Mouse (Mus musculus) lung, postnatal 0 days (tissue): ENCODE data around the gene Ccr7. TPM values are rescaled to one million over a fixed set of nuclear protein-coding genes. Genes with fewer than 3 reads are reported as not detected.

Source experiments
- ATAC-seq: fragments of 200-750 bp; cut with Nextera tagmentation; 2 replicates; pipeline ENCODE4 v1.8.0; 2017; ENCODE audit warnings: moderate library complexity
- DNase-seq: peaks from one replicate; pipeline ENCODE4 v3.0.0-alpha.2; 2016; ENCODE audit warnings: low spot score
- H3K27ac ChIP-seq: fragments of 300-500 bp; sonication (generic); 2 replicates; pipeline ENCODE4 v1.5.1; 2014; ENCODE audit warnings: antibody characterized with exemption, mild to moderate bottlenecking, low read length, mixed read lengths
- H3K27me3 ChIP-seq: fragments of 300-500 bp; sonication (generic); replicated peaks from 2 replicates; pipeline ENCODE4 v1.6.1; 2014; ENCODE audit warnings: low read length, mixed read lengths; ENCODE audit not compliant: insufficient read depth
- H3K36me3 ChIP-seq: fragments of 300-500 bp; sonication (generic); 2 replicates; pipeline ENCODE4 v1.6.1; 2014; ENCODE audit warnings: low read length, mixed read lengths; ENCODE audit not compliant: insufficient read depth
- H3K4me1 ChIP-seq: fragments of 300-500 bp; sonication (generic); 2 replicates; pipeline ENCODE4 v1.6.1; 2014; ENCODE audit warnings: antibody characterized with exemption, low read depth, low read length, mixed read lengths; ENCODE audit not compliant: insufficient read depth
- H3K4me2 ChIP-seq: fragments of 300-500 bp; sonication (generic); replicated peaks from 2 replicates; pipeline ENCODE4 v1.6.1; 2014; ENCODE audit warnings: low read depth, mild to moderate bottlenecking, low read length, moderate library complexity, mixed read lengths
- H3K4me3 ChIP-seq: fragments of 300-500 bp; sonication (generic); 2 replicates; pipeline ENCODE4 v1.5.1; 2014; ENCODE audit warnings: low read depth, low read length
- H3K9ac ChIP-seq: fragments of 300-500 bp; sonication (generic); replicated peaks from 2 replicates; pipeline ENCODE4 v1.6.1; 2014; ENCODE audit warnings: low read depth, mild to moderate bottlenecking
- H3K9me3 ChIP-seq: fragments of 300-500 bp; sonication (generic); 2 replicates; pipeline ENCODE4 v1.6.1; 2016; ENCODE audit warnings: low read length, mixed read lengths
- CTCF ChIP-seq: IDR thresholded peaks from 2 replicates; pipeline ENCODE4 v1.5.1; 2016; ENCODE audit warnings: antibody characterized with exemption, mild to moderate bottlenecking
- EP300 ChIP-seq: IDR thresholded peaks from 2 replicates; pipeline ENCODE4 v1.6.1; 2016; ENCODE audit warnings: antibody characterized with exemption, mild to moderate bottlenecking, control low read depth
- WGBS: fragments of 180-500 bp; shearing (Covaris S2); extraction: QIAGEN DNeasy Blood & Tissue Kit; methylation state at CpG from one replicate; pipeline ENCODE4 v1.1.7; 2014; 5-methylcytosine and 5-hydroxymethylcytosine counted together
- polyA plus RNA-seq: library from polyadenylated mRNA; unstranded; fragments of >200 nt; fragmentation: Nextera tagmentation; extraction: Ambion mirVana; gene quantifications from 2 replicates; pipeline ENCODE4 v1.2.1, GENCODE M21; 2015

Ccr7 gene
- polyA plus RNA-seq, 1 experiment from 2014 or later, result 0.69 TPM

- Histone ChIP-seq H3K9ac (no peak overlapping the region), H3K36me3 (no peaks in the 10 kb centered on the region), H3K27ac (no peak overlapping the region), H3K4me2 (no peak overlapping the region), H3K9me3 (no peaks in the 10 kb centered on the region), H3K4me1 (no peaks in the 10 kb centered on the region), H3K27me3 (no peaks in the 10 kb centered on the region), H3K4me3 (no peak overlapping the region)
- WGBS, result 80% methylated on average over 6 of the region's 6 CpGs
- DNase-seq (no peak), ATAC-seq (no peak)
- TF ChIP-seq EP300 (no peak), CTCF (no peak)
Observed at GRCm38 (mm10) chr11:99160228-99160627, 5.4 kb upstream of the Ccr7 start.

GRCm38 (mm10) chr11:99155817-99156216, 940 bp upstream of the Ccr7 start:
- Histone ChIP-seq H3K4me2 (no peak overlapping the region), H3K4me1 (no peaks in the 10 kb centered on the region), H3K27ac (no peak overlapping the region), H3K9ac (no peak overlapping the region), H3K27me3 (no peaks in the 10 kb centered on the region), H3K9me3 (no peaks in the 10 kb centered on the region), H3K36me3 (no peaks in the 10 kb centered on the region), H3K4me3 (no peak overlapping the region)
- 85% methylated on average over 9 of the region's 9 CpGs for WGBS
- TF ChIP-seq CTCF (no peak), EP300 (no peak)
- ATAC-seq (no peak), DNase-seq (no peak)

GRCm38 (mm10) chr11:99153767-99154753, 817 bp downstream of the Ccr7 start:
- DNase-seq (no peak), ATAC-seq (no peak)
- no peaks in the 10 kb centered on the region for H3K9me3 ChIP-seq
- no peak overlapping the region for H3K4me3 ChIP-seq
- H3K27me3 ChIP-seq, result no peaks in the 10 kb centered on the region
- no peak overlapping the region for H3K4me2 ChIP-seq
- H3K36me3 ChIP-seq, result no peaks in the 10 kb centered on the region
- H3K27ac ChIP-seq, result no peak overlapping the region
- H3K4me1 ChIP-seq, result peaks cover 6% of the 10 kb centered on the region; the same call in 1 of the 2 replicates
- no peak overlapping the region for H3K9ac ChIP-seq
- no peak for TF ChIP-seq EP300
- no peak for TF ChIP-seq CTCF
- 73% methylated on average over 7 of the region's 7 CpGs for WGBS

- no peaks in the 10 kb centered on the region for H3K36me3 ChIP-seq
- DNase-seq, result no peak
- no peaks in the 10 kb centered on the region for H3K27me3 ChIP-seq
- 73% methylated on average over 7 of the region's 7 CpGs for WGBS
- no peaks in the 10 kb centered on the region for H3K9me3 ChIP-seq
- H3K4me1 ChIP-seq, result peaks cover 15% of the 10 kb centered on the region; the same call in 1 of the 2 replicates
- no peak overlapping the region for H3K4me3 ChIP-seq
- H3K4me2 ChIP-seq, result no peak overlapping the region
- no peak for ATAC-seq
- H3K9ac ChIP-seq, result no peak overlapping the region
- no peak overlapping the region for H3K27ac ChIP-seq
- TF ChIP-seq CTCF (no peak), EP300 (no peak)
Observed at GRCm38 (mm10) chr11:99152323-99153144, 2.3 kb downstream of the Ccr7 start.

GRCm38 (mm10) chr11:99151333-99151930, 3.4 kb downstream of the Ccr7 start:
- ATAC-seq (no peak), DNase-seq (no peak)
- Histone ChIP-seq H3K9me3 (no peaks in the 10 kb centered on the region), H3K4me1 (peaks cover 18% of the 10 kb centered on the region; the same call in 1 of the 2 replicates), H3K36me3 (no peaks in the 10 kb centered on the region), H3K27ac (no peak overlapping the region), H3K4me3 (no peak overlapping the region), H3K9ac (no peak overlapping the region), H3K27me3 (no peaks in the 10 kb centered on the region), H3K4me2 (no peak overlapping the region)
- TF ChIP-seq EP300 (no peak), CTCF (no peak)
- 61% methylated on average over 11 of the region's 11 CpGs for WGBS

GRCm38 (mm10) chr11:99150889-99151288, 4.0 kb downstream of the Ccr7 start:
- H3K9ac ChIP-seq, result no peak overlapping the region
- no peak overlapping the region for H3K4me2 ChIP-seq
- H3K36me3 ChIP-seq, result no peaks in the 10 kb centered on the region
- TF ChIP-seq EP300, result no peak
- no peak for TF ChIP-seq CTCF
- ATAC-seq (no peak), DNase-seq (no peak)
- no peaks in the 10 kb centered on the region for H3K27me3 ChIP-seq
- peaks cover 18% of the 10 kb centered on the region; the same call in 1 of the 2 replicates for H3K4me1 ChIP-seq
- no peaks in the 10 kb centered on the region for H3K9me3 ChIP-seq
- H3K4me3 ChIP-seq, result no peak overlapping the region
- 63% methylated on average over 7 of the region's 7 CpGs for WGBS
- H3K27ac ChIP-seq, result no peak overlapping the region
